Mouse (Mus musculus) left cerebral cortex, adult 18-20 months (tissue): Measurements from ENCODE around the gene Isca2. TPM values are rescaled to one million over a fixed set of nuclear protein-coding genes. Genes with fewer than 3 reads are reported as not detected.

ENCODE experiments used
- DNase-seq, 2 experiments: peaks; one replicate each; pipeline ENCODE4 v3.0.0; 2021 to 2022; ENCODE audit warnings: low spot score in 2 of 2, mixed read lengths in 1 of 2
- long read RNA-seq, 2 experiments: library from polyadenylated mRNA; stranded (forward); transcript quantifications; one replicate each; pipeline ENCODE4 v2.0.0; 2021
- total RNA-seq, 2 experiments: library from RNA; stranded (reverse); gene quantifications; 2 replicates each; pipeline ENCODE4 v1.2.3; 2021

The Isca2 gene
- 10 to 100 TPM; 56.3 to 60.2 TPM for total RNA-seq
- long read RNA-seq, experiment 1, transcript Isca2-209 (2 exons, 843 nt): minor isoform, 12 of 62 reads
- long read RNA-seq, experiment 1, transcript Isca2-204 (1 exons, 416 nt): minor isoform, 7 of 62 reads
- long read RNA-seq, experiment 1, transcript Isca2-203 (3 exons, 485 nt): minor isoform, 7 of 62 reads
- long read RNA-seq, experiment 1, transcript Isca2-201 (4 exons, 883 nt): major isoform, 24 of 62 reads
- long read RNA-seq, experiment 1, partial matches to known transcripts: 0 of 62 reads
- long read RNA-seq, experiment 1, other reads (novel, unspliced or antisense): 3 of 62 reads
- long read RNA-seq, experiment 2, transcript Isca2-203 (3 exons, 485 nt): minor isoform, 10 of 50 reads
- long read RNA-seq, experiment 2, transcript Isca2-201 (4 exons, 883 nt): major isoform, 17 of 50 reads
- long read RNA-seq, experiment 2, transcript Isca2-204 (1 exons, 416 nt): minor isoform, 6 of 50 reads
- long read RNA-seq, experiment 2, transcript Isca2-209 (2 exons, 843 nt): minor isoform, 7 of 50 reads
- long read RNA-seq, experiment 2, partial matches to known transcripts: 1 of 50 reads
- long read RNA-seq, experiment 2, other reads (novel, unspliced or antisense): 0 of 50 reads

DNA sequence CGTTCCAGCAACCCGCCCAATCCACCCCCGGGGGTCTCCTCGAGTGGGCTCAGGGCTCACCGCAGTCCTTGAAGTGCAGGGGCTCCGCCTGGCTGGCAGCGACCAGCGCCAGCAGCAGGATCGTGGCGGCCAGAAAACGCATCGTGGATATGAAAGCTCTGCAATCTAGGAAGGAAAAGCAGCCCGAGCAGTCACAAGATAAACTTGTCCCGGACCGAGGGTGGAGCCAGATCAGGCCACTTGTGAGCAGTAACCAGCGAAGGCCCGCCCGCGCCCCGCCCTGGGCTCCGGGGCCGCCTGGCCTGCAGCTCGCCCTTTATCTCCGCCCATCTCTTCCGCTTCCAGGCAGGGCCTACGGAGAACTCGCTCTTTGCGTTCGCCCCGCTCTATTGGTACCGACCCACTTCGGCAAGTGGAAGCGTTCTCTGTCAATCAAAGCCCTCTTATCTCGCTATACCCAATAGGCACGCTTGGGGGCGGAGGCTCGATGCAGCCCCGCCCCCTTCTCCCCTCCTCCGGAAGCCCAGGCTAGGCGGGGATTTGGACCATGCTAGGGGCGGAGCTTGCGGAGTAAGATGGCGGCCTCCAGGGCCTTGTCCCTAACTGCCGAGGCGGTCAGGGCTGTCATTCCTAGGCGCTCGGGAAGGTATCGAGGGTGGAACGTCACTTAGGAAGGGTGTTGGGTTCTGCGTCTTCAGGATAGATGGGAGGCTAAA lies at the start of gene Isca2, which contains the start of gene Npc2:
Isca2 (plus strand) TSS at position 526 of the 716 bp plus-strand sequence.
Npc2 (minus strand) TSS at position 427 of the 716 bp plus-strand sequence.
- DNase-seq: peak; percentile 91 to 95

DNA sequence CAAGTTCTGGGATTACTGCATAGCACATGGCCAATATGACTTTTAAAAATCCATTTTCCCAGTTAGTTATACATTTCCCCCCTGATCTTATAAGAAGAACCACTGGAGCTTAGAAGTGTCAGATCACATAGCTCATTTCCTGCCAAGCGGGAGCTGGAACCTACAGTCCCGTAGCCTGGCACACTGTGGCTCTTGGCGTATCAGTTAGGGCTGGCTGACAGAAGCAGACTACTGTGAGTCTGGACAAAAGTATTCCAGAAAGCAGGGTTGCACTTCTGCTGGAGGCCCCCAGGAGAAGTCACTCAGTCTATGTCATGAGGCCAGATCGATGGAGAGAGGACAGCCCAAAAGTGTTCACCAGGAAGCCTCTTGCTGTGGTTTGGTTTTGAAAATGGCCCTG lies 46.7 kb upstream of the Isca2 start:
- DNase-seq: no peak

DNA sequence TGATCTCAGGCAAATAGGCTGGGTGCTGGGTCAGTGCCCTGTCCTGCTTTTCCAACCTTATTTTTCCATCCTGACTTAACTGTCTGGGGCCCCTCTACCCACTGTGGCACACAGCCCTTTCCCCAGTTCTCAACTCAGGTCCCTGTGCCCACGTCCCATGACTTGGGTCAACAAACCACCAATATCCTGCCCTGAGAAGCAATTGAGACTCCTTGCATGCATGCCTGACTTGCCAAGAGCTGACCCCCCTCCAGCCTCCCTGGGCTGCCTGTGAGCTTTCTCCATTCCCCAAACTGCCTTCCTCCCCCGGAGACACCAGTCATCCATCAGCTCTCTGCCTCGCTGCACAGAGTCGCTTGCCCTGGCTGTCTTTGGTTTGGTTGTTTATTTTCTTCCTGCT lies 46.1 kb upstream of the Isca2 start:
- DNase-seq: no peak

DNA sequence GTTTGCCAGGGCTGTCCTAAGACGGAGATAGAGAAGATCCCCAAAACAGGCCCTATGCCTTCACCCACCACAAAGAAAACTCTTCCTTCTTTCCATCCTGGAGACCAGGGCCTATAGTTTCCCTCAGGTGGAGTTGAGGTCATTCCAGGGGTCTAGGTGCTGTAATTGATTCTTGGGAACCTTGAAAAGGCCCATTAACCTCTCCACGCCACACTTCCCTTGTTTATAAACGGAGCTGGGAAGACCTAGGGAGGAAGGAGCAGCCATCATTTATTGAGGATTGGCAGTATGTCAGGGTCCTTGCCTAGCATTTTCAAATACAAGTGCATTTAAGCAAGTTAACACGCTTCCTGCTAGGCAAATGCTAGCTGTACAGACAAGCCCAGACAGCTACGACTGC lies 45.6 kb upstream of the Isca2 start:
- no peak for DNase-seq

DNA sequence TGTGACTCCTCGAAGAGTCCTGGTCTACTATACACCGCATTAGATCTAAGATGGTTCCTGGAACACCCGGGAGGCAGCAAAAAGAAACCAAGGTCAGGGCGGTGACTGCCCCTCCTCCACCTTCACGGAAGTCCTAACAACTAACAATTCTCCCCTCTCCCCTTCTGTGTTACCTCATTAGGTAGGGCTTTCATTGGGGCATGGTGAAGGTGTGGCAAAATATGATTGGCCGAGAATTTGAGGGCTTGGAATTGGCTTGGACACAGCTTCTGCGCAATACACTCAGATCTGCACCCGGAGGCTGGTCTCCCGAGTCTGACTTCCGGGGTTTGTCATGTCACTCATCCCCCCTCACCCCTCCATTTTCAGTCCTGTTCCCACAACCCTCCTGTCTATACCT lies 44.6 kb upstream of the Isca2 start:
- DNase-seq: no peak

DNA sequence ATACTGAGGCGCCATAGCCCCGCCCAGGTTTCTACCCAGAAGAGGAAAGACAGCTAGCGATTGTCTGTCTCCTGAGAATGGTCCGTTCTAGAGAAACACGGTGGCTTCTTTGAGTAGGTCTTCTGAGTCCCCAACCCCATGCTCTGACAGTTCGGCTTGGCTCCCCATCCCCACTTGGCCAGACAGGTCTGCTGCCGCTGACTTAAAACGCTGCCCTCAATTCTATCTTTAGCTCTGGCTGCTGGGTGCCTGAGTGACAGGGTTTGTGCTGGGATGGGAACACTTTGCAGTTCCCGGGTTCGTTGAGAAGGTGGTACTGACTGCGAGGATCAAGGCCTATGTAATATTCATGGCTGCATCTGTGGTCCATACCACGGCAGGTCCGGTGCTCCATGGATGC lies 39.7 kb upstream of the Isca2 start:
- DNase-seq: no peak

DNA sequence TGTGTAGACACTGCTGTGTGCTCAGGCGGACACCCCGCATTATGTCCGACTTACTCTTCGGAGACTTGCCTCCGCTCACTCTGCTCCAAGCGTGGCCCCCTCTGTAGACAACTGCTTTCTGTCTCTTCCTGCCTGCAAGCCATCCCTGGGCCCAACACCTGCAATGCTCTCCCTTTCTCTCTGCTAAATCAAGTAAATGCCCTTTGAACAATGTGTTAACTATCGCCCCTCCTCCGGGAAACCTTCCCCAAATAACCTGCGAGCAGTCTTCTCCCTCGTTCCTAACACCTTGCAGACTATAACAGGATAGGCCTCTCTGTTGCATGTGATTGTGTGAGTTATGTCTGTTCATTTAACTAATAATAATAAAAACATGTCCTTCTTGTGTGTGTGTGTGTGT lies 29.6 kb upstream of the Isca2 start:
- DNase-seq: no peak

DNA sequence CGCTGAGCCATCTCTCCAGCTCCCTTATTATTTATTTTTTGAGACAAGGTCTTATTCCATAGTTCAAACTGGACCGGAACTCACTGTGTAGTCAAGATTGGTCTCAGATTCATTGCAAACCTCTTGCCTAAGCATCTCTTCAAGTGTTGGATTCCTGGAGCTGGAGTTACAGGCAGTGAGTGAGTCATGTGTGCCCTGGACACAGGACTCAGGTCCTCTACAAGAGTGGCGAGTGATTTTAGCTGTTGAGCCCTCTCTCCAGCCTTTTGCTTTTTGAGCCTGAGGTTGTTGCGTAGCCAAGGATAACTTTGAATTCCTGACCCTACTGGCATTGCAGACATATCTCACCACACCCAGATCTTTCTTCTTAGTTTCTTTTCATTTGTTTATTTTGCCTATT lies 27.4 kb upstream of the Isca2 start:
- DNase-seq: no peak

DNA sequence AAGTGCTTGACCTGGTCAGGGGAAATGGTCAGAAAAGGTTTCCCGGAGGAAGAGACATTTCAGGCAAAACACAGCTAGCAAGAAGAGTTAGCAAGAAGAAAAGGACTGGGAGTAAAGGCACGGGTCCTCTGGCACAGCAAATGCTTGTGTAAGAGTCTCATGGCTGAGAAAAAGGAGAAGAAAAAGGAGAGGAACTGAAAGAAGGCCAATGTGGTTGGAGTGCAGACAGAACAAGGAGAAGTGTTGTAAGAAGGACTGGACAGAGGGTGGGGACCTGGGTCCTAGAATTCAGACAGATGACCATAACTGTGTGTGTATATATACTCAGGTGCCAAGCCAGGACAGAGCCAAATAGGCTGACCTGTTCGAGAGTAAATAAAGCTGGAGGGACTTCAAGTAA lies 24.9 kb upstream of the Isca2 start:
- DNase-seq: no peak

DNA sequence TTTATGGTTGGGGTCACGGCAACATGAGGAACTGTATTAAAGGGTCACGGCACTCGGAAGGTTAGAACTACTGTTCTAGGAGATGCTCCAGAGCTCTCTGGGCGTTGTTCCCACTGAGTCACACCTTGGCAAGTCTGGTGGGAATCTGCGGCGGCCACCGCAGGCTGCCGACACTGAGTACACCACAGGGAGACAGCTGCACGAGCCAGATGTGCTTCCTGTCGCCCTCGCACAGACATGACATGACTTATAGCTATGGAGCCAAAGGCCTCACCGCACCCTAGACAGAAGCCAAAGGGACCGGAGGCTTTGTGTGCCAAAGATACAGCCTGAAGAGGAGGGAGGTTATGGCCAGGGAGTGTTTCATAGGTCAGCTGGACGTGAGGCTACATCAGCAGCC lies 22.4 kb upstream of the Isca2 start:
- DNase-seq: no peak

DNA sequence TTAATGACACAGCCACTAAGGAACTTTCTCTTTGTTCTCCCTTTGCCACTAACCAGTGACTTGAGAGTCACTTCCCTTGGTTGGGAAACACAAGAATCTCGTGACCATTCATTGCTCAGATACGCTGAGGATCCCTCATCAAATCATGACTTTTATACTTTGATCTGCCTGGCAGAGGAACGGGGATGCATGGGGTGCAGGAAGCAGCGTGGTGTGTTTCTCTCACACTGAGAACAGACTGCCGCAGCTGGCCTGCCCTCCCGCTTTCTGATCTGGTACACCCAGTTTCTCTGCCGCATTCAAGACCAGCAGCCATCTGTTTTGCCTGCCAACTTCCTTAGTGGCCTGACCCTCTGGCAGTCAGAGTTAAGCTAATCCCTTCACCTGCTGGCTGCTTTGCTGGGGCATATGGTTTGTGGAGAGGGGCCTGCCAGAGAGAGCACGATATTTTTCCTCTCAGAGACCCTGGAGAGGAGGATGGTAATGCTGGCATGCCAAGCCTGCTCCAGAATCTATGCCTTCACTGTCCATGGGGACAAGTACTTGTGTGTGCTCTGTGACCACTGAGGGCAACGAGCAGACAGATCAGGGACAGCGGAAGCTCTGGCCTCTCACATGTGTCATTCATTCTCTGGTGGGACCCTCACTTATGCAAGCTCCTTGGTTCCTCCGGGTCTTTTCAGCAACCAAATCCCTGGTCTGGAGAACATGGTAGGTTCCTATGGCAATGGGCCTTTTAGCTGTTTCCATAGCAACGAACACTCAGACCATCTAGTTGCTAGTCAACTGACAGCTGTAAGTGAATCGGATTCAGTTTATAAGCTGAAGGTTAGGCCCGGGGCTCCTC lies 20.7 kb upstream of the Isca2 start:
- DNase-seq: peak in 1 of 2 experiments; percentile 23

DNA sequence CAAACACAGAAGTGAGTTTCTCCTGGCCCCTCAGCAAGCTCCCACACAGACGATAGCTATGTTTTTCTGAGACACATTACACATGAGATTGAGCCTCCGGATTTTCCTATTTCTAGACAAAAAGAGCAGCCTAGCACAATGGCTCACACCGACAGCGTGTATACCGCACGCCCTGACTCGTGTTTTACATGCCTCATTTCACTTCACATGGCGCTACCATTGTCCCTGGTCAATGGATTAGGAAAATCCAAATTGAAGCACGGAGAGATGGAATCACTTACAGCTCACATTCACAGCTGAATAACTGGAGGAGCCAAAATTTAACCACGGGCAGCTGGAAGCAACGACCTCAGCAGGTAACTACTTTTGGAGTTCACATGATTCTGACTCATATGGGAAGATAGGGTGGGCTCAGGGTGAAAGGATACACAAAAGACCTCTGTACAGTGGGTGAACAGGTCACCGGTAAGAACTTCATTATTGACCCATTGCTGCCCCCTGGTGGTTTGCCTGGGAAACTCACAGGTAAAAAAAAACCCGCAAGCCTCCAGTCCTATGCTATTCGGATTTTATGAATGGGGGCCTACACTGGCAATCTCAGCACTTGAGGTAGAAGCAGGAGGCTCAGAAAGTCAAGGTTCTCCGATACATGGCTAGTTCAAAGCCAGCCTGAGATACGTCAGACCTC lies 17.9 kb upstream of the Isca2 start:
- peak; percentile 45 to 62 for DNase-seq

DNA sequence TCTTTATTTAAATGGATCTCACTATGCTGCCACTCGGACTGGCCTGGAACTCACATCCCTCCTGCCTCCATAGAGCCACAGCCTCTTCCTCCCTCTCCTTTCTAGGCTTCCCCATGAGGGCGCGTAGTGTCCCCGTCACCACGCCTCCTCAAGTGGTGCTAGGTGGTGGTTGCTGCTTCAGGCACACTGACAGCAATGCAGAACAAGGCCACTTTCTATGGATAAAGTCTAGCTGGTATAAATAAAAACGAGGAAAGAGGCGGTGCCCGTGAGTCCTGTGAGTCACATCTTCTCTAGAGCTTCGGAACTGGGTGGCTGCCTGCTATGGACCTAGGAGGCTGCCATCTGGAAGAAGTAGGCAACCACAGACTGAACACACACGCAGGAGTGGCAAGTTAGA lies 17.0 kb upstream of the Isca2 start:
- peak; percentile 62 to 82 for DNase-seq

DNA sequence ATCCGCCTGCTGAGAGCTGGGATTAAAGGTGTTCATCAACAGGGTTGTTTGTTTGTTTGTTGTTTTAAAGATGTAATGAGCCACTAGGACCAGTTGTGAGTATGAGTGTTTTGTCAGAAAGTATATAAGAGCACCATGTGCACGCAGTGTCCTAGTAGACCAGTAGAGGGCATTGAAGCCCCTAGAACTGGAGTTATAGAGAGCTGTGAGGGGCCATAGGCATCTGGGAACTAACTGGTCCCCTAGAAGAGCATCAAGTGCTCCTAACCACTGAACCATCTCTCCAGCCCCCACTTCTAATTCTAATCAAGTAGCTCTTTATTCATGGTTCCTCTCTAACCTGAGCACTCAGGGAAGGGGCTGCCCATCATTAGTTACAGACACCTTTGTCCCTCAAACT lies 14.0 kb upstream of the Isca2 start:
- DNase-seq: no peak

DNA sequence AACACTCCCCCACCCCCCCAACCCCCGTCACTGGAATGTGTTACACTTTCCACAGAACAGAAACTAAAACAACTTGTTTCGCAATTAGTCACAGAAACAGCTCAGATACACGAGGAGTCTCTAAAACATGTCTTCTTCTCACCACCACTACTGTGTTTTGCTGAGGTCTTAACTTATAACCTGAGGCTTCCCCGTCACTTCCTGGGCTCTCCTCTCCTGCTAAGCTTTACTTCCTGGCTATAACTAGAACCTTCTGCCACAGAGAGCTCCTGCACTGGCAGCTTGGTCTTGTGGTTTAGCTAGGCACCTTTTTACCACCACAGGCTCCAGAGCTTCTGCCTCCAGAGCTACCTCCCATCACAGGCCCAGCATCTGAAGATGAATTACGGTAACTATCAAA lies 10.5 kb upstream of the Isca2 start:
- DNase-seq: no peak

DNA sequence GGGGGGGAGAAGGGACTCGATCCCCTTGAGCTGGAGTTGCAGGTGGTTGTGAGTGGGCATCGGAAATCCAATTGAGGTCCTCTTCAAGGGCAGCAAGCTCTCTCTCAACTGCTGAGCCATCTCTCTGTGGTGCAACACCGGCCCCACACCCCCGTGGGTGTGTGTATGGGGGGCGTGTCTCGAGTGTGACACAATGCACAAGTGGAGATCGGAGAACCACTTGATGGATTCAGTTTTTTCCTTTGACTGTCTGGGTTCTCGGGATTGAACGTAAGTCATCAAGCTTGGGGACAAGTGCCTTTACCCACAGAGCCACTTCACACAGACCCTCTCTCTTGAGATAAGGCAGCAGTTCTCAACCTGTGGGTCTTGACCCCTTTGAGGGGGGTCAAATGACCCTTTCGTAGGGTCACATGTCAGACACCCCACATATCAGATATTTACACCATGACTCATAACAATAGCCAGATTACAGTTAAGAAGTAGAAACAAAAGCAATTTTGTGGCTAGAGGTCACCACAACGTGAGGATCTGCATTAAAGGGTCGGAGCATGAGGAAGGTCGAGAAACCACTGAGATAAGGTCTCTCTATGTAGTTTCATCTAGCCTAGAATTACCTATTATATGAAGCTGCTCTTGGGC lies 9.4 kb upstream of the Isca2 start:
- no peak for DNase-seq

DNA sequence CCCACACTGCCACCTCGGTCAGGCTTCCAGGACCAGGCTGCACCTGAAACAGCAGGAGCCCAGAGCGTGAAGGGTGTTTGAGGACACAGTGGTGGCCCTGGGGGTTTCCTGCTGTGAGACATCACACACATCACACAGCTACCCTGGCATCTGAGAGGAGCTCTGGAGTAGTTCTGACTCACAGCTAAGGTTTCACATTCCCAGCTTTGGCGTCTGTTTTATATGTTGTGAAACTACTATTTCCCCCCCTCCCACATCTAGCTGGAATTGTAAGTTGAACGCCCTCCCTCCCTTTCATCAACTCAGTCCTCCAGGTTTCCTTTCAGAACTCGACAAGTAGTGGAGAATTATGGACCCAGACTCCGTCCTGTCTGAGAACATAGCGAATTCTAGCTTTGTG lies 8.3 kb upstream of the Isca2 start:
- DNase-seq: no peak

DNA sequence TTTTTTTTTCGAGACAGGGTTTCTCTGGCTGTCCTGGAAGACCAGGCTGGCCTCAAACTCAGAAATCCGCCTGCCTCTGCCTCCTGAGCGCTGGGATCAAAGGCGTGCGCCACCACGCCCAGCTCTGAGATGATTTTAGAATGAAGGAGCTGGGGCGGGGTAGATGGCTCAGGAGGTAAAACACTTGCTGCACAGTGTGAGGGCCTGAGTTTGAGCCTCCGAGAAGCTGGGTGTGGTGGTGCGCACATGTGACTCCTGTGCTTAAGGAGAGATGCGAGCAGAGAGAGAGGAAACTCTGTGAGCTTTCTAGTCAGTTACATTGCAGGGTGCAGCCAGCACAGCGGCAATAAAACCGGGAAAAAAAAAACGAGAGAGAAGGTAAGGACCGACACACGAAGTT lies 7.5 kb upstream of the Isca2 start:
- DNase-seq: no peak

DNA sequence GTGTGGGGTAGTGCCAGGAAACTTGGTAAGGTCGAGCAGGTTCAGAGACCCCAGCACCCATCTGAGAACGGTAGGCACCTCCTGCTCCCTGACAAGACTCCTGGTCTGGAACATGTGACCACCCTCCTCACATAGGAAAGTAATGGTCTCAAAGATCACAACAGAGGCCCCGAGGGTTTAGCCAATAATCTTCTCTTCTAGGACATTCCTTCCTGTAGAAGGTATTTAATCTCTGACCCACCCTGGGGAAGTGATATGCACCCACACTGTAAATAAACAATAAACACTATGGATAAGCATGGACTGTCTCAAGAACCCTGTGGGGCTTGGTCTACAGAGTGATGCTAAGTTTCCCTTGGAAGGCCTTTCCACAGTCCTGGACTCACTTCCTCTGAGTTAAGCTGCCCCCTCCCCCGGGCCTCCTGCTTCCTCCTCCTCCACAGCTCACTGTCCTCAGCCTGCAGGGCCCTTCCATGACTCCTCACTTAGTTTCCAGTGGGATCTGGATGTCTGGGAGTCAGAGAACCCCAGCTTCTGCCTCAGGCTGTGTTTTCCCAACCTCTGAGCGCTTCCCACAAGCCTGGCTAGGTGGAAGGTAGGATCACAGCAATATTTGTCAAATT lies 6.8 kb upstream of the Isca2 start:
- no peak for DNase-seq

DNA sequence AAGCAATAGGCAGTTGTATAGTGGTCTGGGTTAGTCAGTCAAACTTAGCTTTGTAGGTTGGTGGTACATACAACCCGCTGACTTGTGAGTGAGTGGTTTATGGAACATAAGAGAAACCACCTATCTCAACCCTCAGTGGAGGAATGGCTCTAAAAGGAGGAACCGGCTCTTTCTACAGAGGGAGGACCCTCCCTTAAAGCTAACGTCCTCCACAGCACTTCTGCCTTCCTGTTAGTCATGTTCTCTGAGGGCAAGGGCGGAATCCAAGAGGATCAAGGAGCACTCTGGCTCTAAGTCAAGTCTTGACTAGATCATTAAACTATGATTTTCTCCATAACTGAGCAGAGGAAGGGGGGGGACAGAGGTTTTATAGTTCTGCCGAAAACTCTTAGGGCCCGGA lies 5.5 kb upstream of the Isca2 start:
- DNase-seq: no peak
